Mouse (Mus musculus): ENCODE results near the gene Izumo4.
A peak's percentile ranks its signal among the peaks of the same experiment; 100 is the strongest.

Izumo4 gene

DNA sequence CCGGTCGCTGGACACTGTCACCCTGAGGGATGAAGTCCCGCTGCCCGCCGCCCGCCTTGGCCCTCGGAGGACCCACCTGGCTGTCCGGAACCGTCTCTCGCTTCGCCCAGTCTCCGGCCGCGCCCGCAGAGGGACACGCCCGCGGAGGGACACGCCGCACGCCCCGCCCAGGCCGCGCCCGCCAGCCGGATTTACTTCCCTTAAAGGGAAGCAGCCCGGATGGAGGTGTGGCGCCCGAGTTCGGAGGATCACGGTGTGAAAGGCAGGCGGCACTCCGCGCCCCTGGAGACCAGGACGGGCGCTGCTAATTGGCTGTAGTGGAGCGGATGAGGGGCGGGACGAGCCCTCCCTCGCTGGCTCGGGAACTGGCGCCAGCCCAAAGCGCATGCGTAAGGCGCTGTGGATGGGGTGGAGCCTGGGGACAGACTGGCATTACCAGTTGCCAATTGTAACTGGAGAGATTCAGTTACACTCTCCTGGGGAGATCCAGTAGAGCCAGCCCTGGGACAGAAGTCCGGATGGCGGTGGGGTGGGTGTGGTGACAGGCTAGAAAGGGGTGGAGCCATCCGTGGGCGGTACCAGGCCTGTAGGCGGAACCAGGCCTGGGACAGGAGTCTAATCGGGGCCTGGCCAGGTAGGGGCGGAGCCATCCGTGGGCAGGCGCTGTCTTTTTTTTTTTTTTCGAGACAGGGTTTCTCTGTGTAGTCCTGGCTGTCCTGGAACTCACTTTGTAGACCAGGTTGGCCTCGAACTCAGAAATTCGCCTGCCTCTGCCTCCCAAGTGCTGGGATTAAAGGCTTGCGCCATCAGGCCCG is at the start of gene Izumo4, which contains the start of gene Mob3a:
Izumo4 (plus strand) TSS at position 464 of the 815 bp plus-strand sequence.
Mob3a (minus strand) TSS at position 257 of the 815 bp plus-strand sequence.
- DNase-seq (ENCODE audit: low read depth, low spot score), result peak; percentile 98

- no peak for DNase-seq (ENCODE audit: low read depth, low spot score)
These were observed 48.7 kb upstream of the Izumo4 start for GRCm38 (mm10) chr10:80653156-80653720.

GRCm38 (mm10) chr10:80654866-80655265 is 47.1 kb upstream of the Izumo4 start:
- DNase-seq (ENCODE audit: low read depth, low spot score), result no peak

- DNase-seq (ENCODE audit: low read depth, low spot score), result no peak
These were observed 46.4 kb upstream of the Izumo4 start for GRCm38 (mm10) chr10:80655406-80656129.

DNA sequence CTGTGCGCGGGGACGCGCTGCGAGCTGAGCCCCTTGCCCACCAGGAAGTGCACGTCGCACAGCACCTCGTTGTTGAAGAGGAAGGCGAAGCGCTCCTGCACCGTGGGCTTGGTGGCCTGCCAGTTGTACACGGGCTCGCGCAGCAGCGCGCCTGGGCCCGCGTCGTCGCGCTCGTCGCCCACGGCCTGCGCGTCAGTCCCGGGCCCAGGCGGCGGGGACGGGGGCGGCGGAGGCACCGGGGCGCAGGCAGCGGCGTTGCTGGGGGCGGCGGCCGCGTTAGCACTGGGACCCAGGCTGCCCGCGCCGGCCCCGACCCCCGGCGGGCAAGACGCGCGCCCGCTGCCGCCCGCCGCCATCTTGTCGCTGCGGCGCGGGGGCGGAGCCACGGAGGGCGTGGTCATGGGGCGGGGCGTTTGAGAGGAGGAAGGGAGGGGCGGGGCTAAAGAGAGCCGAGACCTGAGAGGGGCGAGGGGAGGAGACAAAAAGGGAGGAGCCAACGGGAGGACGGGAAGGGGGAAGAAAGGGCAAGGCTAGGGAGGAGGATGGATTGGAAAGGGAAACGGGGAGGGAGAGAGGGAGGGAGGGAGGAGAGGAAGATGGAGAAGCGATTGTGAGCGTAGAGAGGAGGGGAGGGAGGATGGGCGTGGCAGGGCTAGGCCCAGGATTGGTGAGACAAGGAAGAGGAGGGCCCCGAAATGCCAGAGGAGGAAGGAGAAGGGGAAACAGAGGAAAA is 45.7 kb upstream of the Izumo4 start:
- peak; percentile 99 for DNase-seq (ENCODE audit: low read depth, low spot score)

GRCm38 (mm10) chr10:80656863-80657623 is 44.9 kb upstream of the Izumo4 start, which contains the start of gene Btbd2:
TSS of gene Btbd2 (minus strand) at chr10:80657071.
- DNase-seq (ENCODE audit: low read depth, low spot score), result no peak

DNA sequence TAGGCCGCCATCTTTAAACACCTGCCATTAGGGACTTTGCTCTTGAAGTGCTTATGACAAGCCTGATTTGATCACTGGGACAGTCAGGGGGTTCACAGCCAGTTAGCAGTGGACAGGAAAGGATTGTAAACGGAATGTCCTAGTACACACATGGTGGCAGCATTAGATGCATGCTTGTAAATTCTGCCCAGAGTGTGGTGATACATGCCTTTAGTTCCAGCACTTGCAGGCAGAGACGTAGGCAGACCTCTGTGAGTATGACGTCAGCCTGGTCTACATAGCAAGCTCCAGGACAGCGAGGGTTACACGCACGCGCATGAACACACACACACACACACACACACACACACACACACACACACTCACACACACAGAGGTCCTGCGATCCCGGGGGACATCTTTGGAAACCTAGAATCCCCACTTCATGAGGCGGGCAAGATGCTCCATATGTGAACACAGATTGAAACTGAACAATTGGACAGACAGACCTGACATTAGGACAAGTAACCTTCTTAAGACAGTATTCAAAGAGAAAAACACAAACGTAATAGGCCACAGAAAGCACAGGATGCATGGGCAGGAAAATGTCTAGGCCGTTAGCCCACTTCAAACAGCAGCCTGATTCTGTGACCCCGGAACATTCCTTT is 43.7 kb upstream of the Izumo4 start:
- no peak for DNase-seq (ENCODE audit: low read depth, low spot score)

DNA sequence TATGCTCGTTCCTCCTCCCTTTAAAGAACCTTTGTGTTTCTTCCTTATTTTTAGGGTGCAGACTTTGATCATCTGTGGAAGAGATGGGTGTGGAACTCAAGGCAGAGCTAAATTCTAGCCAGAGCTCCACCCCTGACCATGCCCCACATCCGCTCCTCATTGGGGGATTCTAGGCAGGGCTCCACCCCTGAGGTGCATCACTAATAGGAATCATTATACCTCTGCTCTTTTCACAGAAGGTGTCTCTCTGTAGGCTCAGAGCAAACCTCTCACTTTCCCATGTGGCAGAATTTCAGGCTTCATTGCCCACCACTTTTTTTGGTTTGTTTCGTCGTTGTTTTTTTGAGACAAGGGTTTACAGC is 43.2 kb upstream of the Izumo4 start:
- no peak for DNase-seq (ENCODE audit: low read depth, low spot score)

DNA sequence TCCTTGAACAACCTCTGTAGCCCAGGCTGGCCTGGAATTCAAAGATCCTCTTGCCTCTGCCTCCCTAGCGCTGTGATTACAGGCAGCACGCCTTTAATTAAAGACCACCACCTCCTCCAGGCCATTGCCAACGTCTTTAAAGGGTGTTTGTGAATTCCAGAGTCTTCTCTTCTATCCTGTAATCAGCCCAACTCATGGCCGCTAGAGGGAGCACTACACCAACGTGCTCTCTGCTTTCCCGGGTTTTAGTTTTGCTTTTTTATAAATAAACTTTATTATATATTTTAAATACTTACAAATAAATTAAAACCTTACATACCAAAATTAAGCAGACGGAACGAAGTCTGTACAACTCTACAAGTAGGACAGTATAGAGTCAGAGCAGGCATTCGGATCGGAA is 42.8 kb upstream of the Izumo4 start:
- no peak for DNase-seq (ENCODE audit: low read depth, low spot score)

- no peak for DNase-seq (ENCODE audit: low read depth, low spot score)
These were observed 40.8 kb upstream of the Izumo4 start for GRCm38 (mm10) chr10:80661149-80661548.

DNA sequence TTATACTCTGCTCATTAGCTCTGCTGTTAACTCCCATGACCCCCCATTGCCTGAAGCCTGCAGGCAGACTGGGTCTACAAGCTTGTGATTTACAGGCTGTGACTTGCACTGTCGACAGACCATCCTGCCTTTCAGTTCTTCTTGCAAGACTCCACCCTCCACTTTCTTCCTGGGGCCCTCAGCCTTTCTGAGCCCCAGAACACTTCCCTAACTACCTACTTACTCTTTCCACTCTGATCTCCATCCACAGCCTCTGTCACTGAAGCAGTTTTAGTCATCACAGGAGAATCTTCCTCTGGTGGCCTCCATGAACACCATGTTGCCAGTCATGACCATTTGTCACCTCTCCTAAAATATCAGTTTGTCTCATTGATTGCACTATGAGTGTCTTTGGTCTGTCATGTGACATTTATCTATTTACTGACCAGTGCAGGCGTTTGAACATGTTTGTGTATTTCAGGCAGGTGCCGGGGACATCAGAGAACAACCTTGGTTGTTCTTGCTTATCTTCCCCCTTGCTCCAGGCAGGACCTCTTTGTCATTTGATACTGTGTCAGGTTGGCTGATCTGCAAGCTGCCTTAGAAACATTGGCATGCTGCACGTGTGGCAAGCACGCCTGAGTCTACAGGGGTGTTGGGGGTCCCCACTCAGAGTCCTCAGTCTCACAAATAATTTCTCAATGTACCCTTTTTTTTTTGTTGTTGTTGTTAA is 38.3 kb upstream of the Izumo4 start:
- DNase-seq (ENCODE audit: low read depth, low spot score), result no peak

DNA sequence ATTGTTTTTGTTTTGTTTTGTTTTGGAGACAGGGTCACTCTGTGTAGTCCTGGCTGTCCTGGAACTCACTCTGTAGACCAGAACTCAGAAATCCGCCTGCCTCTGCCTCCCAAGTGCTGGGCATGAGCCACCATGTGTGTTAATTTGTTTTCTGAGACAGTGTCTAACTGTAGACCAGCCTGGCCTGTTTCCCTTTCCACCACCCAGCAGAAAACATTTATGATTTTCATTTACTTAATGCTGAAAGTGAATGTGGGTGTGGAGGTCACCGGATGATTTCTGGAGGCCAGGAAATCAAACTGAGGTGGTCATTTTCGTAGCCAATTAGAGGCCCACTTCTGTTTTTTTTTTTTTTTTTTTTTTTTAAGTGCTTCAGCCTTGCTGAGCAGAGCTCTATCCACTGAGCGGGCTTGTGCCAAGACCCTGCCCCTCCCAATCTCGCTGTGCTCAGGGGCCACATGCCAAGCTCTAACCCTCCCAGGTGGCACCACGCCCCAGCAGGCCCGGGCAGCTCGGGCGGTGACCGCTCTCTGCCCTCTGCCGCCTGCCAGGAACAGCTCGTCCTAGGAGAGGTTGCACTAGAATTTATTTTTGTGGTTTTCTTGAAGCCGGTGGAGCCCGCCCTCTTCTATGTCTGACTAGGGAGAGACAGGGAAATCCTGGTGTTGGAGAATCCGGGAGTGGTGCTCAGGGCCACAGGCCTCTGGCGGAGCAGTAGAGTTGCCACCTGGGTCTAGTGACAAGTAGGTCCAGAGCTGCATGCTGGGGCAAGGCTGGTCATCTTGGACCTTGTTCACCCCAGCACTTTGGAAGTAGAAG is 37.6 kb upstream of the Izumo4 start:
- DNase-seq (ENCODE audit: low read depth, low spot score), result no peak

DNA sequence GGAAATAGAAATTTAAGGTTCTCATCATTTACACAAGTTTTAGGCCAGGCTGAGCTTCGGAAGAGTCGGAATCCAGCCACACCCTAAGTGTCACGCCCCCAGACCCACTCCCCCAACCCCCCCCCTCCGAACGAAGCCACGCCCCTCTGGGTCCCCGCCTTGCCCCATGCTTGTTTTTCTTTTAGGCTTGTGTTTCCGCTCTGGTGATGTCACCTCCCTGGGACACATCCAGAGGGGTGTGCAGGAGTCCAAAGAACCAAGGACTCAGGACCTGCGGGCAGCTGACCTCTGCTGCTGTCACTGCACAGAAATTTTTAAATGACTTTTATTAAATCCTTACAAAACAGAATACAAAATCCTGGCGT is 37.0 kb upstream of the Izumo4 start:
- DNase-seq (ENCODE audit: low read depth, low spot score), result no peak

GRCm38 (mm10) chr10:80665459-80665858 is 36.5 kb upstream of the Izumo4 start:
- no peak for DNase-seq (ENCODE audit: low read depth, low spot score)

DNA sequence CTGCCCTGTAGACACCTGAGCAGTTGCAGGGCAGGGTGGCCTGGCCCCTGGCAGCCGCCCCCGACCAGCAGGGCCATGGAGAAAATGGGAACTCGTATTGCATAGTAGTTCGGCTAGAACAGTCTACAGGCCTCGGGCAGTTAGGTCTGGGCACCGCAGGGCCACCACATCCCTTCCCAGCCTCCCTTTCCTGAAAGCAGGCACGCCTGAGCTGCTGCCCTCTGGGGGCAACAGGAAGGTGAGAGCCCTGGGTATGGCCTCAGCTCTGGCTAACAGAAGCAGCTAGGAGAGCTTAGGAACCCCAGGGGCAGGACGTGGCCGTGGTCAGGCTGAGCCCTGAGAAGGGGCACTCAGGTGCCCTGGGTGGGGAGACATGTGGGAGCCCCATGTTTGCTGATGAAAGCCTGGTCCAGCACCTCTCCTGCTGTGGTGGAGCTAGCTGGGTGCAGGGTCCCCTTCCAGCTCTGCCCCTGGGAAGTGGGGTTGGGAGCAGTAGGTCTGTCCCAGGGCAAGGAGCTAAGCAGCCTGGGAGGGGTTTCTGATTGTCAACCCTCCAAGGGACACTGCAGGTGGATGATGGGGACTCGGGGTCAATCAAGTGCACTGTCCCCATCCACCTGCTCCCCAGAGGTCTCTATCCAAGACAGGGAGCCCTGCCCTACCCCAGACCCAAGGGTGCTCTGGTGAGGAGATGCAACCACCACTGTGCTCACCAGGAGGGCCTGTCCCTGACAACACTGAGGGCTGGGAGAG is 35.8 kb upstream of the Izumo4 start:
- DNase-seq (ENCODE audit: low read depth, low spot score), result no peak

DNA sequence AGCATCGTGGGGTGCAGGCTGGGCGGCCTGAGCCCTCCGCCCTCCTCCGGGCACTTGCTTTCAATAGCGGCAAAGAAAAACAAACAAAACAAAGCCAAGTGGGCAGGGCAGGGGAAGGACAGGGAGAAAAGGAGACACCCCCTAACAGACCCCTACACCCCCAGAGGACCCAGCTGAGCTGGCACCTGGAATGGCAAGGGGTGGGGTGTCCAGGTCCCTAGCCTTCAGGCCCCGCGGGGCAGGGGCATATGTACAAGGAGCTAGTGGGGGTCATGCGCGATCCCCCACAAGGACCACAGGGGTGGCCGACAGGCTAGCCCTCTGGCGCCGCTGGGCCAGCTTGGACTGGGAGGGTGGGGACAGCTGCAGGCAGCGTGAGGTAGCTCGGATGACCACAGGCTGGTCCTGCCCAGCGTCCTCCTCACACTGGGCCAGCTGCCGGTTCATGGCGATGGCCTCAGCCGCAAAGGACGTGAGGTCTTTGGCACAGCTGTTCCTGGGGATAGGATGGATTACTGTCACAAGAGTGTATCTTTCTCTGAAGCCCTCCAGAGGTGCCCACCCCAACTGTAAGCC is 35.1 kb upstream of the Izumo4 start:
- DNase-seq (ENCODE audit: low read depth, low spot score), result no peak

DNA sequence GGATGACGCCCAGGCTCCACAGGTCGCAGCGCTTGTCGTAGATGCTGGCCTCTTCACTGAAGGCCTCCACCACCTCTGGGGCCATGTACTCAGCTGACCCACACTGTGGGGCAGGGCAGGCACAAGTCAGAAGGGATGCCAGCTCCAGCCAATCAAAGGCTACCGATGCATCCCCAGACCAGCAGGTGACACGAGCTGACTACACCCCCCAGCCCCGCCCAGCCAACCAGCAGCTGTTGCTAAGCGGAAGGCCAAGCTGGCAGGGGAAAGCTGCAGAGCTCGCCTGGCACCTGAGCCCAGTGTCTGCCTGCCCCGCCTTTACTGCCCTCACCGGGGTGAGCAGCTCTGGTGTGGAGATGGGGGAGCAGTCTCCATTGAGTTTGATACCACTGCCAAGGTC is 33.4 kb upstream of the Izumo4 start:
- DNase-seq (ENCODE audit: low read depth, low spot score), result no peak

GRCm38 (mm10) chr10:80669018-80669417 is 33.0 kb upstream of the Izumo4 start:
- DNase-seq (ENCODE audit: low read depth, low spot score), result no peak

Measured in brain, embryonic 18.5 days (tissue).